Mouse (Mus musculus) embryonic facial prominence, embryonic 15.5 days (tissue): ENCODE data around the gene Mllt10. TPM values are rescaled to one million over a fixed set of nuclear protein-coding genes. Genes with fewer than 3 reads are reported as not detected.

Experiments
- ATAC-seq: fragments of 200-750 bp; cut with Nextera tagmentation; 2 replicates; pipeline ENCODE4 v1.8.0; 2017; ENCODE audit warnings: low read depth, moderate TSS enrichment; ENCODE audit not compliant: insufficient number of reproducible peaks, low FRiP score, low TSS enrichment
- H3K27ac ChIP-seq: fragments of 300-500 bp; sonication (generic); replicated peaks from 2 replicates; pipeline ENCODE4 v1.5.1; 2015; ENCODE audit warnings: mild to moderate bottlenecking, inconsistent platforms
- H3K27me3 ChIP-seq: fragments of 300-500 bp; sonication (generic); 2 replicates; pipeline ENCODE4 v1.6.1; 2015; ENCODE audit warnings: inconsistent platforms
- H3K36me3 ChIP-seq: fragments of 300-500 bp; sonication (generic); 2 replicates; pipeline ENCODE4 v1.6.1; 2015; ENCODE audit warnings: mild to moderate bottlenecking, inconsistent platforms
- H3K4me1 ChIP-seq: fragments of 300-500 bp; sonication (generic); 2 replicates; pipeline ENCODE4 v1.6.1; 2015; ENCODE audit warnings: inconsistent platforms
- H3K4me2 ChIP-seq: fragments of 300-500 bp; sonication (generic); replicated peaks from 2 replicates; pipeline ENCODE4 v1.6.1; 2015; ENCODE audit warnings: mild to moderate bottlenecking, inconsistent platforms
- H3K4me3 ChIP-seq: fragments of 300-500 bp; sonication (generic); replicated peaks from 2 replicates; pipeline ENCODE4 v1.5.1; 2015; ENCODE audit warnings: mild to moderate bottlenecking, inconsistent platforms
- H3K9ac ChIP-seq: fragments of 300-500 bp; sonication (generic); 2 replicates; pipeline ENCODE4 v1.6.1; 2015; ENCODE audit warnings: inconsistent platforms
- H3K9me3 ChIP-seq: fragments of 300-500 bp; sonication (generic); replicated peaks from 2 replicates; pipeline ENCODE4 v1.6.1; 2016; ENCODE audit warnings: inconsistent platforms
- WGBS: fragments of 180-500 bp; shearing (Covaris S2); methylation state at CpG from one replicate; pipeline ENCODE4 v1.1.7; 2015; 5-methylcytosine and 5-hydroxymethylcytosine counted together
- polyA plus RNA-seq: library from polyadenylated mRNA; unstranded; fragments of >200 nt; fragmentation: Nextera tagmentation; extraction: Ambion mirVana; gene quantifications from 2 replicates; pipeline ENCODE4 v1.2.1, GENCODE M21; 2015

The Mllt10 gene
- polyA plus RNA-seq, 1 experiment from 2014 or later: 70.1 TPM

DNA sequence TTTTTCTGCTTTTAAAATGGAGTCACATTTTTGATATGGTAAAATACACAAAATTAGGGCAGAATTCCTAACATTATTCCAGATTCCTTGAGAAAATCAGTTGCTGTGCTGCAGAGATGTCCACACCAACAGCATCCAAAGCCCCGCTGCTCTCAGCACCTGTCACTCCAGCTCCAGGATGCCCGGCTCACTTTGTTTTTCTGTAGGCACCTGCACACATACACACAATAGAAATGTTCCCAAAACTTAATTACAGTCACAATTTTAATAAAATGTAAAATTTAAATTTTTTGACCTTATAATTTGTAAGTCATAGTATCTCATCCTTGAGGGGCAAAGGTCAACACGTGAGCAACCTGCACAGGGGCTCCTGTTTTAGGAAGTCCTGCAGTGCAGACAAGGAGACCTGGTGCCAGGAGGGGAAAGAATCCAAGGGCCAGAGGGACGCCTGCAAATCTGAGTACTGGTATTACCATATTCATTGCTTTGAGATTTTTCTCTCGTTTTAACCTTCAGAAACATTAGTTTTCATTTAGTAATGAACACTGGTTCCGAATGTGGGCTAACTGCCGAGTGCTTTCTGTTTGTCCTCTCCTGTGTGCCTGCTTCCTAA lies 154.3 kb downstream of the Mllt10 start:
- H3K9me3 ChIP-seq: no peaks in the 10 kb centered on the region
- WGBS: 87% methylated on average over 7 of the region's 7 CpGs
- H3K27me3 ChIP-seq: no peaks in the 10 kb centered on the region
- H3K9ac ChIP-seq: no peak overlapping the region
- no peaks in the 10 kb centered on the region for H3K4me1 ChIP-seq
- peaks cover 72% of the 10 kb centered on the region for H3K36me3 ChIP-seq
- H3K4me3 ChIP-seq: no peak overlapping the region
- no peak for ATAC-seq
- no peak overlapping the region for H3K4me2 ChIP-seq
- H3K27ac ChIP-seq: no peak overlapping the region

GRCm38 (mm10) chr2:18209948-18210347 lies 154.9 kb downstream of the Mllt10 start:
- no peaks in the 10 kb centered on the region for H3K9me3 ChIP-seq
- H3K27me3 ChIP-seq: no peaks in the 10 kb centered on the region
- H3K4me1 ChIP-seq: no peaks in the 10 kb centered on the region
- 88% methylated on average over 4 of the region's 4 CpGs for WGBS
- H3K9ac ChIP-seq: no peak overlapping the region
- H3K27ac ChIP-seq: no peak overlapping the region
- no peak overlapping the region for H3K4me2 ChIP-seq
- no peak overlapping the region for H3K4me3 ChIP-seq
- peaks cover 73% of the 10 kb centered on the region for H3K36me3 ChIP-seq
- ATAC-seq: no peak

- Histone ChIP-seq H3K27me3 (no peaks in the 10 kb centered on the region), H3K4me3 (no peak overlapping the region), H3K4me2 (no peak overlapping the region), H3K9me3 (no peaks in the 10 kb centered on the region), H3K4me1 (peaks cover 5% of the 10 kb centered on the region), H3K27ac (no peak overlapping the region), H3K9ac (no peak overlapping the region), H3K36me3 (peaks cover 67% of the 10 kb centered on the region)
- ATAC-seq: 0 out of 2 replicates have a peak, but pooled peaks have one; percentile 26
- 51% methylated on average over 2 of the region's 2 CpGs for WGBS
Measured at GRCm38 (mm10) chr2:18214031-18214430, 159.0 kb downstream of the Mllt10 start.

DNA sequence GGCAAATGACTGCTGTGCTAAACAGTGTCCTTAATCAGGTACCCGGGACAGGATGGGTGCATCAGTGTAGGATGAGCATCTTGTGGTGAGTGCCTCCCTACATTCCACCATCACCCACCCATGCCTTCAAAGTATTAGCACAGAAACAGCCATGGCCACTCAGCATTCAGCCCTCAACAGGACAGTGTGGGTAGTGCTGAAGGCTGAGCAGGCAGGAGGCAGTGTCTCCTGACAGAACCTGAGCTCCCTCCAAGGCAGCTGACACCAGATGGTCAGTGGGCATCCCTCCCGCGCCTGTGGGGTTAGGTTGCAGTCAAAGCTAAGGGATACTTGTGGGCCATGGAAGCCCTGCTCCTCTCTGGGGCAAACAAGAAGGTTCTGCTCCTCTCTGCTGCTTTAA lies 162.8 kb downstream of the Mllt10 start:
- Histone ChIP-seq H3K4me1 (peaks cover 5% of the 10 kb centered on the region), H3K27me3 (no peaks in the 10 kb centered on the region), H3K36me3 (peaks cover 44% of the 10 kb centered on the region), H3K4me3 (no peak overlapping the region), H3K27ac (no peak overlapping the region), H3K9ac (no peak overlapping the region), H3K4me2 (no peak overlapping the region), H3K9me3 (no peaks in the 10 kb centered on the region)
- peak; percentile 50; the same call in 1 of the 2 replicates for ATAC-seq
- WGBS: 66% methylated on average over 3 of the region's 3 CpGs

GRCm38 (mm10) chr2:18218500-18218899 lies 163.5 kb downstream of the Mllt10 start:
- Histone ChIP-seq H3K27ac (no peak overlapping the region), H3K4me3 (no peak overlapping the region), H3K9me3 (no peaks in the 10 kb centered on the region), H3K9ac (no peak overlapping the region), H3K4me1 (peaks cover 5% of the 10 kb centered on the region), H3K4me2 (no peak overlapping the region), H3K27me3 (no peaks in the 10 kb centered on the region), H3K36me3 (peaks cover 40% of the 10 kb centered on the region)
- WGBS: 60% methylated on average over 5 of the region's 5 CpGs
- ATAC-seq: no peak

- H3K36me3 ChIP-seq: peaks cover 34% of the 10 kb centered on the region
- no peak overlapping the region for H3K9ac ChIP-seq
- H3K27ac ChIP-seq: no peak overlapping the region
- 69% methylated on average over 8 of the region's 8 CpGs for WGBS
- H3K27me3 ChIP-seq: no peaks in the 10 kb centered on the region
- no peak overlapping the region for H3K4me3 ChIP-seq
- no peak for ATAC-seq
- no peak overlapping the region for H3K4me2 ChIP-seq
- H3K4me1 ChIP-seq: peaks cover 5% of the 10 kb centered on the region
- no peaks in the 10 kb centered on the region for H3K9me3 ChIP-seq
Measured at GRCm38 (mm10) chr2:18219136-18219535, 164.1 kb downstream of the Mllt10 start.

- Histone ChIP-seq H3K4me3 (no peak overlapping the region), H3K27me3 (no peaks in the 10 kb centered on the region), H3K9ac (no peak overlapping the region), H3K36me3 (peaks cover 30% of the 10 kb centered on the region), H3K27ac (no peak overlapping the region), H3K4me1 (peaks cover 5% of the 10 kb centered on the region), H3K4me2 (no peak overlapping the region), H3K9me3 (no peaks in the 10 kb centered on the region)
- 83% methylated on average over 13 of the region's 13 CpGs for WGBS
- ATAC-seq: no peak
Measured at GRCm38 (mm10) chr2:18219569-18219968, 164.5 kb downstream of the Mllt10 start.

DNA sequence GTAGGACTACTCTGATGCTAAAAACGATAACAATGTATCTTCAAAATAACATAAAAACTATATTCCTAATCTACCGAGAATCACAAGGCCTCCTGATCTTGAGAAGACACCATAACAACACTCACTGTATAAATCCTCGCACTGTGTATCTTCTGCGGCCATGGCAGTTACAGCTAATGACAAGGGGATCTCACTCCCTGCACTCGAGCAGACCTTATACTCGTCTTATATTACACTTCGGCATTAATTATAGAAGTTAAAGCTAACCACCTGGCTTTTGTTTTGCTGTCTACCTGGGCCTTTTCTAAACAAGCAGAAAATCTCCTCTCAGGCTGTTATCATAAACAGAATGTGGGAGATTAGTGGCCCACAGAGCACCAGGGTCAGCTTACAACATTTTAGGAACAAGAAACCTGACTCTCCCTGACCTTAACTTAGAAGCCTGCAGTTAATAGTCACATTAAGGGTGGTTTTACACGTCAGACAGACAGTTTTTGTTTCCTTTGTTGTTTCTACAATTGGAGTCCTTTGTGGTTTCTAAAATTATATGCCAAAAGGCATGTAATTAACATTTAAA lies 173.5 kb downstream of the Mllt10 start:
- no peak overlapping the region for H3K27ac ChIP-seq
- H3K9ac ChIP-seq: no peak overlapping the region
- no peaks in the 10 kb centered on the region for H3K36me3 ChIP-seq
- no peaks in the 10 kb centered on the region for H3K9me3 ChIP-seq
- H3K27me3 ChIP-seq: no peaks in the 10 kb centered on the region
- H3K4me1 ChIP-seq: no peaks in the 10 kb centered on the region
- no peak overlapping the region for H3K4me3 ChIP-seq
- ATAC-seq: peak; percentile 70; the same call in 1 of the 2 replicates
- no peak overlapping the region for H3K4me2 ChIP-seq
- 37% methylated on average over 8 of the region's 8 CpGs for WGBS

- no peak for ATAC-seq
- no peaks in the 10 kb centered on the region for H3K36me3 ChIP-seq
- H3K9me3 ChIP-seq: no peaks in the 10 kb centered on the region
- no peak overlapping the region for H3K9ac ChIP-seq
- 35% methylated on average over 2 of the region's 2 CpGs for WGBS
- no peaks in the 10 kb centered on the region for H3K27me3 ChIP-seq
- H3K27ac ChIP-seq: no peak overlapping the region
- H3K4me1 ChIP-seq: no peaks in the 10 kb centered on the region
- no peak overlapping the region for H3K4me3 ChIP-seq
- no peak overlapping the region for H3K4me2 ChIP-seq
Measured at GRCm38 (mm10) chr2:18229279-18229678, 174.2 kb downstream of the Mllt10 start.

GRCm38 (mm10) chr2:18231143-18231542 lies 176.1 kb downstream of the Mllt10 start:
- Histone ChIP-seq H3K27ac (no peak overlapping the region), H3K4me3 (no peak overlapping the region), H3K4me1 (no peaks in the 10 kb centered on the region), H3K9ac (no peak overlapping the region), H3K4me2 (no peak overlapping the region), H3K9me3 (no peaks in the 10 kb centered on the region), H3K36me3 (no peaks in the 10 kb centered on the region), H3K27me3 (no peaks in the 10 kb centered on the region)
- no peak for ATAC-seq
- WGBS: 48% methylated on average over 4 of the region's 4 CpGs

DNA sequence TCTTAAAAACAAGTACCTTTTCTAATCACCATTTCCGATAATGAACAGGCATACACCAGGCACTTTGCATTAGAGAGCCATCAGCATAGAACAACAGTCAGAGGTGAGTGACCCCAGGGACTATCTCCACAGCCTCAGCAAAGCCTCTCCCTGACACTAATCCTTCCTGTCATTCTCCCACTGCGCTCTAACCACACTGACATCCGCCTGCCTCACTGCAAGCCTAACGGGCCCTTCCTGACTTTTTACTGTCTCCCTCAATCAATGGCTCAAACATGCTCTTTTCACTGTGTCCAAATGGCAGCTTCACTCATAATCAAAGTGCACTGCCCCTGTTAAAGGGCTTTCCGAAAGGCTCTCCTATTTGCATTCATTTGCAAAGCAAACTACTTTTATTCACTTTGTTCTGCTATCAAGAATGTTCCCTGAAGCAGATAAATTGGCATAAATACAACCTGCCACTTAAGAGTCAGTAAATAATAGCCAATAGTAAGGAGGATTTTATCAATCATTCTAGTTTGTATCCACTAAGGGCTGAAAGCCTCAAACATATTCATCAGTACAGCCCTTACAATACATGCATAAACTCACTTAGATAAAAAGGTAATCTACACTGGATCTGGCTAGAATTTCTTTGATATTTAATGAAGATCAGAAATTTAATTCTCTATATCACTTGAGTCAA lies 178.0 kb downstream of the Mllt10 start:
- H3K4me2 ChIP-seq: no peak overlapping the region
- ATAC-seq: no peak
- WGBS: 33% methylated on average over 5 of the region's 5 CpGs

More for the DNA sequence above, 178.0 kb downstream of the Mllt10 start:
- Histone ChIP-seq H3K4me1 (no peaks in the 10 kb centered on the region), H3K27me3 (no peaks in the 10 kb centered on the region), H3K4me3 (no peak overlapping the region), H3K9me3 (no peaks in the 10 kb centered on the region), H3K27ac (no peak overlapping the region), H3K9ac (no peak overlapping the region), H3K36me3 (no peaks in the 10 kb centered on the region)
